Mouse (Mus musculus) bone marrow, adult 2 months (tissue): ENCODE results near the gene Abcg4.

Experiments
- CTCF ChIP-seq: fragments of 200-500 bp; IDR thresholded peaks from 2 replicates; pipeline ENCODE4 v1.5.1; 2011; ENCODE audit warnings: low read length, control low read depth; ENCODE audit not compliant: control insufficient read depth, insufficient read depth
- POLR2A ChIP-seq: fragments of 200-500 bp; IDR thresholded peaks from 2 replicates; pipeline ENCODE4 v1.6.1; 2011; ENCODE audit warnings: low read depth, mild to moderate bottlenecking, control low read depth, low read length, borderline replicate concordance; ENCODE audit not compliant: control insufficient read depth

DNA sequence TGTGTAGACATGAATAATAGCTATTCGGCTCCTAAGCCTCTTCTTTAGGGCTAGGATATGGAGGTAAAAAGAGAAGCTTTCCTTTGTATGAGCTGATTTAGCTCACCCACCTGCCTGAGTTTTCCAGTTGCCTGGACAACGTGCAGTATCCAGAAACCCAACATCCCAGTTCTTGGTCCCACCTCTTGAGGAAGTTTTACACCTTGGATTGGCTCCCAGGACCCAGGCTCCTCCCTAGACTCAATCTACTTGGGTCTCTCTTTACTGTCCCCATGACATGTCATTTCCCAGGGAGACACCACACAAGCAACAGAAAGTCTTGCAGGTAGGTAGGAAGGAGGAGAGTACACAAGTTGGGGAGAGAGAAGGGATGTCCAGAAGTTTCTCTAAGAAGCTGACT, 48.0 kb downstream of the Abcg4 start, which contains the start of gene Ccdc153:
- TF ChIP-seq POLR2A (no peak), CTCF (no peak)
